Mouse (Mus musculus): Measurements from ENCODE around the gene Ano6.

The Ano6 gene

DNA sequence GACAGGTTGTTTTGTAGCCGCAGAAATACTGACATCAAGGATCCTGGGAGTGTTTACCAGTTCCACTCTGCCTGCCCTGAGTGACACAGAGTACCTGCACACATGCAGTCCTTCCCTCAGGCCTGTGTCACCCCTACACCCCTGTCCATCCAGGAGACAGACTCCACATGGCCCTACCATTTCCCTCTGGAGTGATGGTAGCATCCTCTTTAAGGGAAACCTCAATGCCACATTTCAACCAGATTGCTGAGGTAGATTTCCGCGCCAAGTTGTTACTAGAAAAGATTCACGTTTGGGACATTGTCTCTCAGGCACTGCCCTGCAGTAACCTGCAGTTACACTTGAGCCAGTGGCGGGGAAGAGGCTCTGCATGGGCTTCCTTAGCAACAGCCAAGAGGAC is 97.9 kb downstream of the Ano6 start:
- DNase-seq (ENCODE audit: low spot score in 2 of 2), result no peak

GRCm38 (mm10) chr15:95890368-95890767 is 99.7 kb downstream of the Ano6 start:
- no peak for DNase-seq (ENCODE audit: low spot score in 2 of 2)

GRCm38 (mm10) chr15:95892171-95892570 is 101.5 kb downstream of the Ano6 start:
- DNase-seq (ENCODE audit: low spot score in 2 of 2), result no peak

DNA sequence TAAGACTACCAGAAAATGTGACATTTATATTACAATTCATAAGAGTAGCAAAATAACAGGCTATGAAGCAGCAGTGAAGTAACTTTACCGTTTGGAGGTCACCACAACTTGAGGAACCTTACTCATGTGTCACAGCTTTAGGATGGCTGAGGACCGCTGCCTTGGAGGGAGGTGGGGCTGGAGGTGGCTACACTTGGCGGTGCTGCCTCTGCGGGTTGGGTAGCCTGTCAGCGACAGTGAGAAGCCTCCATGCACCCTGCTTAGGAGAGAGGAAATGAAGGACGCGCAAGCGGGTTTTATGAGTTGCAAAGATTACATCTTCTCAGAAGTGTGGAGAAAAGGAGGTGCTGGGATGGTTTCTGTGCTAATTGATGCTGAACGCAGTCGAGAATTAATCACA is 102.3 kb downstream of the Ano6 start:
- no peak for DNase-seq (ENCODE audit: low spot score in 2 of 2)

GRCm38 (mm10) chr15:95895699-95896098 is 105.1 kb downstream of the Ano6 start:
- DNase-seq (ENCODE audit: low spot score in 2 of 2), result no peak

GRCm38 (mm10) chr15:95897653-95898052 is 107.0 kb downstream of the Ano6 start:
- no peak for DNase-seq (ENCODE audit: low spot score in 2 of 2)

GRCm38 (mm10) chr15:95898438-95898837 is 107.8 kb downstream of the Ano6 start:
- DNase-seq (ENCODE audit: low spot score in 2 of 2), result no peak

DNA sequence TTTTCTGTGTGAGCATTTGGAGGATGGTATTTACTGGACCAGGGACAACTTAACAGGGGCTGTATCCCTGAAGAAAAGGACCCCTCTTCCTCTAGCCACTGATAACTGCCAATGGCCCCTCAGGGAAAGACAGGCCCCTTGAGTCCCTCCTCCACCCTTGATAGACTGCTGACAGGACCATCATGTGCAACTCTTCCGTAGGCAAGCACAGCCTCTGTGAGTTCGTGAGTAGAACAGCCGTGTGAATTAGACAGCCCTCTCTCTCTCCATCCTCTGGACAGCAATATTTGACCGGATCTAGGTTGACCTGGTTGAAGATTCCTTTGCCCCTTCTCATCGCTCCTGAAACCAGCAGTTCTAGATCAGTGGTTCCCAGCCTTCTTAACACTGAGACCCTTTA is 111.8 kb downstream of the Ano6 start:
- DNase-seq (ENCODE audit: low spot score in 2 of 2), result no peak

DNA sequence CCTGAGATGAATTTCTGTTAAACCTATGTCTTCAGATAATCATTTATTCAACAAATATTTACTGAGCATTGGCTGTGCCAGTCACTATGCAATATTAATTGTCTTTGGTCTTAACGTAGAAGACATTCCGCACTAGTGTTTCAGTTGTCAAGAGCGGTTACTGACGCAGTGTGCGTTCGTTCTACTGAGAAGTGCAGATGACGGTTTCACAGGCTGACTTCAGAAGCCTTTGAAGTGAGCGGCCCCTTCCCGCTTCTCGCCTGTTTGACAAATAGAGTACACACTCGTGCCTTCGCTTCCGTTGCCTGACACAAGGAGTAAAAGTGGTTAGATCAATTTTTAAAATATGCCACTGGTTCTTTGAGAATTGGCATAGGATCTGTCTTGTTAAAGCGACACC is 113.6 kb downstream of the Ano6 start:
- no peak for DNase-seq (ENCODE audit: low spot score in 2 of 2)

- DNase-seq (ENCODE audit: low spot score in 2 of 2), result peak; percentile 21 to 29
These were observed 115.5 kb downstream of the Ano6 start for GRCm38 (mm10) chr15:95906017-95906749.

DNA sequence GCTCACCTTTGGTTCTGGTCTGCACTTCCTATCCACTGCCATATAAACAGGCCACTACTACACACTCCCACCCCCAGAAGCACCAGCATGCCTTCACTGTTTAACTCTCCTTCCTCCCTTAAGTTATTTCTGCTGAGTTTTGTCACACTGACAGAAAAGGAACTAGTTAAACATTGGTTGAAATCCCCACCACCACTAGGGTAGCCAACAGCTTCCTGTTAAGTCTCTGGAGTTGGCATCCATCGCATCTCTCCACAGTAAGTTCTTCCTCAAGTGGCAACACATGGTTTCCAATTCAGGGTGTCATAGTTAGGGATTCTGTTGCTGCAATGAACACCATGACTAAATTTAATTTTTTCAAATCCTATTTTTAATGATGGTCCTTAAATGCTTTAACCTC is 116.2 kb downstream of the Ano6 start:
- no peak for DNase-seq (ENCODE audit: low spot score in 2 of 2)

- peak in 1 of 2 experiments; percentile 32 for DNase-seq (ENCODE audit: low spot score in 2 of 2)
These were observed 116.7 kb downstream of the Ano6 start for GRCm38 (mm10) chr15:95907337-95907736.

DNA sequence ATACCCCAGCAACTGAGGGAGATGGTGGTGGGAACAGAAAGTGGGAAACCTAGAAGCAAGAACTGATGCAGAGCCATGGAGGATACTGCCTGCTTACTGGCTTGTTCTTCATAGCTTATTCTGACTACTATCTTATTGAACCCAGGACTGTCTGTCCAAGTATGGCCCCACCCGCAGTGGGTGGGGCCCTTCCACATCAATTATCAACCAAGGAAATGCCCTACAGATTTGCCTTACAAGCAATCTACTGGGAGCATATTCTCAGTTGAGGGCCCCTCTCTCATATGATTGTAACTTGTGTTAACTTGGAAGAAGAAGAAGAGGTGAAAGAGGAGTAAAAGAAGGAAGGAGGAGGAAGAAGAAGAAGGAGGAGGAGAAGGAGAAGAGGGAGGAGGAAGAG is 117.3 kb downstream of the Ano6 start:
- DNase-seq (ENCODE audit: low spot score in 2 of 2), result no peak

GRCm38 (mm10) chr15:95910099-95910780 is 119.6 kb downstream of the Ano6 start:
- DNase-seq (ENCODE audit: low spot score in 2 of 2), result no peak

- DNase-seq (ENCODE audit: low spot score in 2 of 2), result no peak
These were observed 124.3 kb downstream of the Ano6 start for GRCm38 (mm10) chr15:95914963-95915362.

GRCm38 (mm10) chr15:95915477-95915876 is 124.8 kb downstream of the Ano6 start:
- DNase-seq (ENCODE audit: low spot score in 2 of 2), result no peak

GRCm38 (mm10) chr15:95917330-95917729 is 126.7 kb downstream of the Ano6 start:
- no peak for DNase-seq (ENCODE audit: low spot score in 2 of 2)

GRCm38 (mm10) chr15:95920047-95920446 is 129.4 kb downstream of the Ano6 start:
- peak; percentile 39 to 42 for DNase-seq (ENCODE audit: low spot score in 2 of 2)

- DNase-seq (ENCODE audit: low spot score in 2 of 2), result no peak
These were observed 130.4 kb downstream of the Ano6 start for GRCm38 (mm10) chr15:95921072-95921471.

GRCm38 (mm10) chr15:95921639-95922038 is 131.0 kb downstream of the Ano6 start:
- no peak for DNase-seq (ENCODE audit: low spot score in 2 of 2)

GRCm38 (mm10) chr15:95922558-95922957 is 131.9 kb downstream of the Ano6 start:
- DNase-seq (ENCODE audit: low spot score in 2 of 2), result no peak

DNA sequence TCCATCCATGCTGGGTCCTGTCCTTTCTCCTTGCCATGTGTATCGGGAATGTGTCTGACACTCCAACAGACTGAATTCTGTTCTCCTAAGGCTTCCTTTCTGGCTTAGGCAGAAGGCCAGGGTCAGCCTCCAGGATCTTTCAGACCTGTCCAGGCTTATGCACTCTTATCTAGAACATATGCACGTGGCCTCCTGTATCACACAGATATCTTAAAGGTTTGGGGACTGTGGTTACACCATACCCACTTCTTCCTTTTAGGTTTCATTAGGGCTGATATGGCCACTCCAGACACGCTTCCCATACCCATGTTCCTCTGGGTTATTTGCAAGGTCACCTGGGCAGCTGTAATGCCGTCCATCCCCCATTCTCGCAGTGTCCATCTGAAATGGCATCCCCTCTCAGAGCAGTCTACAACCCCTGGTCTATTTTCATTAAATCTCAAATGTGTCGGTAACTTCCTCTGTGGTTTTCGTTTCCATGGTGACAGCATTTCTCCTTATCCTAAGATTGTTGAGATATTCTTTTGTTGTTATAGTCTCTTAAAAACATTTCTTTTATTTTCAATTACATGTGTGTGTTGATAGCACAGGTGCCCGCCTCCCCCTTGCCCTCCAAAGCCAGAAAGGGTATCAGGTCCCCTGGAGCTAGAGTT is 134.8 kb downstream of the Ano6 start:
- DNase-seq (ENCODE audit: low spot score in 2 of 2), result no peak

DNA sequence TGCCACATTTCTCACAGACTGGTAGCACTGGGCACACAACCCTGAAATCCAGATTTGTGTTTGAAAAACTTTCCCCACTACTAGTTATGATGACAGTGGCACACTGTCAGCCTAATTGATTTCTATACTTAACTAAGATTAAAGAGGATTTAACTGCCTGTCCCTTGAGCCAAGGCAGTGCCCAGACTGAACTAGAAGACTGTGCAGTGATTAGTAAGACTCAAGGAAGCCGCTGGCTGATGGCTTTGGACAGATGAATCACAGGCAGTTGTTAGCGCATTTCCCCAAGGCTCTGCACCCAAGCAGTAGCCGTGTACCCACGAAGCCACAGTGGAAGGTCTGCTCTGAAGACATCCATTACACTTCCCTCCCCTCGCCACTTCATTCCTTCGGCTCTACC is 138.4 kb downstream of the Ano6 start:
- no peak for DNase-seq (ENCODE audit: low spot score in 2 of 2)
